Mouse (Mus musculus) heart, embryonic 10.5 days (tissue): ENCODE measurements around the gene Clasp2. TPM values are rescaled to one million over a fixed set of nuclear protein-coding genes. Genes with fewer than 3 reads are reported as not detected.

Experiments used
- DNase-seq: peaks from one replicate; pipeline ENCODE4 v3.0.0-alpha.2; 2017; ENCODE audit warnings: low spot score
- H3K27ac ChIP-seq: fragments of 300-500 bp; sonication (generic); 2 replicates; pipeline ENCODE4 v1.5.1; 2016; ENCODE audit warnings: mild to moderate bottlenecking
- H3K27me3 ChIP-seq: fragments of 300-500 bp; sonication (generic); 2 replicates; pipeline ENCODE4 v1.6.1; 2016; ENCODE audit warnings: mild to moderate bottlenecking; ENCODE audit not compliant: poor library complexity, insufficient read depth, severe bottlenecking
- H3K36me3 ChIP-seq: fragments of 300-500 bp; sonication (generic); 2 replicates; pipeline ENCODE4 v1.6.1; 2016; ENCODE audit warnings: mild to moderate bottlenecking, moderate library complexity
- H3K4me1 ChIP-seq: fragments of 300-500 bp; sonication (generic); 2 replicates; pipeline ENCODE4 v1.6.1; 2016; ENCODE audit warnings: mild to moderate bottlenecking
- H3K4me3 ChIP-seq: fragments of 300-500 bp; sonication (generic); 2 replicates; pipeline ENCODE4 v1.5.1; 2016; ENCODE audit warnings: mild to moderate bottlenecking, moderate library complexity
- H3K9me3 ChIP-seq: fragments of 300-500 bp; sonication (generic); 2 replicates; pipeline ENCODE4 v1.6.1; 2016; ENCODE audit warnings: mild to moderate bottlenecking, moderate library complexity
- WGBS: fragments of 180-500 bp; shearing (Covaris S2); methylation state at CpG from one replicate; pipeline ENCODE4 v1.1.7; 2016; 5-methylcytosine and 5-hydroxymethylcytosine counted together
- polyA plus RNA-seq: library from polyadenylated mRNA; unstranded; fragments of >200 nt; fragmentation: Nextera tagmentation; extraction: Ambion mirVana; gene quantifications from 2 replicates; pipeline ENCODE4 v1.2.1, GENCODE M21; 2016

Gene Clasp2
- polyA plus RNA-seq, 1 experiment from 2014 or later, result 24.3 TPM

- 75% methylated on average over 3 of the region's 3 CpGs for WGBS
- H3K36me3 ChIP-seq, result no peaks in the 10 kb centered on the region
- no peaks in the 10 kb centered on the region for H3K27me3 ChIP-seq
- no peaks in the 10 kb centered on the region for H3K9me3 ChIP-seq
- H3K4me3 ChIP-seq, result no peak overlapping the region
- no peaks in the 10 kb centered on the region for H3K4me1 ChIP-seq
- H3K27ac ChIP-seq, result no peak overlapping the region
- no peak for DNase-seq
These were observed 9.7 kb upstream of the Clasp2 start for GRCm38 (mm10) chr9:113731540-113731939.

GRCm38 (mm10) chr9:113735920-113736319 is 5.4 kb upstream of the Clasp2 start:
- Histone ChIP-seq H3K36me3 (no peaks in the 10 kb centered on the region), H3K9me3 (no peaks in the 10 kb centered on the region), H3K4me1 (peaks cover 6% of the 10 kb centered on the region; the same call in 1 of the 2 replicates), H3K4me3 (no peak overlapping the region), H3K27ac (no peak overlapping the region), H3K27me3 (no peaks in the 10 kb centered on the region)
- DNase-seq, result no peak

DNA sequence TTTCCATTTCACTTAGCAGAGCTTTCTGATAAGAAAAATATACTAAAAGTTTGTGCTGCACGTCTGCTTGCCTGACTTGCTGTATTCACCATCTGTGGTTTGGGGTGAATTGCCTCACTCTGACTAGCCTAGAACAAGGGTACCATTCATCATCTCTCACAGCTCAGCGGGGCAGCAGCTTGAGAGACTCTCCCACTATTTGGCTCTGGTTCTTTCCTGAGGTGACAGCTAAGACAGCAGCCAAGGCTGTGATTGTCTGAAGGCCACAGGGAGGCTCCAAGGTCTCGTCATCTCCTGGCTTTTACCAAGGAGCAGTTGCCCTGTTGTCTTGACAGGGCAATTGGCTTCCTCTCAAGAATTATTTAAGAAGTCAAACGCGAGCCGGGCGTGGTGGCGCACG is 3.3 kb upstream of the Clasp2 start:
- Histone ChIP-seq H3K4me3 (no peak overlapping the region), H3K9me3 (no peaks in the 10 kb centered on the region), H3K27me3 (no peaks in the 10 kb centered on the region), H3K4me1 (peaks cover 9% of the 10 kb centered on the region; the same call in 1 of the 2 replicates), H3K36me3 (no peaks in the 10 kb centered on the region), H3K27ac (no peak overlapping the region)
- no peak for DNase-seq
- 58% methylated on average over 9 of the region's 9 CpGs for WGBS

GRCm38 (mm10) chr9:113738941-113739340 is 2.3 kb upstream of the Clasp2 start:
- 72% methylated on average over 6 of the region's 6 CpGs for WGBS
- Histone ChIP-seq H3K27me3 (no peaks in the 10 kb centered on the region), H3K9me3 (no peaks in the 10 kb centered on the region), H3K4me1 (peaks cover 14% of the 10 kb centered on the region), H3K4me3 (no peak overlapping the region), H3K27ac (no peak overlapping the region), H3K36me3 (no peaks in the 10 kb centered on the region)
- no peak for DNase-seq

DNA sequence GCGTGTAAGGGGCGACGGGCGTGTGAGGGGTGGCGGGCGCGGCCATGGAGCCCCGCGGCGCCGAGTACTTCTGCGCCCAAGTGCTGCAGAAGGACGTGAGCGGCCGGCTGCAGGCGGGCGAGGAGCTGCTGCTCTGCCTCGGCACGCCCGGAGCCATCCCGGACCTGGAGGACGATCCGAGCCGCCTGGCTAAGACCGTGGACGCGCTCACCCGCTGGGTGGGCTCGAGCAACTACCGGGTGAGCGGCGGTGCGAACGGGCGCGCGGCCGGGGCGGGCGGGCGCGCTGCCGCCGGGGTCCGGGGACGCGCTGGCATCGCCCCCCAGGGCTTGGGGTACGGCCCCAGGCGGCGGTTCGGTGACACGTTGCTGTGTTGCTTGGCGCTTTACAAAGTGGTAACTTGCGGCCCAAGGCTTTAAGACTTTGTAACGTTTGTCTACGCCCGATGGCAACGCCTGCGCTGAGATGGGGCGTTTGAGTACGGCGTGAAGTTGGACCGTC is 414 bp downstream of the Clasp2 start:
- no peaks in the 10 kb centered on the region for H3K36me3 ChIP-seq
- peak overlapping the region; percentile 91 for H3K4me3 ChIP-seq
- DNase-seq, result peak; percentile 81
- peaks cover 14% of the 10 kb centered on the region for H3K4me1 ChIP-seq
- no peaks in the 10 kb centered on the region for H3K9me3 ChIP-seq
- H3K27ac ChIP-seq, result peak overlapping the region; percentile 95
- no peaks in the 10 kb centered on the region for H3K27me3 ChIP-seq
- WGBS, result under 1% methylated on average over 64 of the region's 64 CpGs

- no peaks in the 10 kb centered on the region for H3K27me3 ChIP-seq
- peak overlapping the region; percentile 95; the same call in 1 of the 2 replicates for H3K27ac ChIP-seq
- H3K9me3 ChIP-seq, result no peaks in the 10 kb centered on the region
- peaks cover 14% of the 10 kb centered on the region for H3K4me1 ChIP-seq
- WGBS, result 5% methylated on average over 17 of the region's 17 CpGs
- DNase-seq, result no peak
- peak overlapping the region; percentile 91 for H3K4me3 ChIP-seq
- H3K36me3 ChIP-seq, result no peaks in the 10 kb centered on the region
These were observed 1.1 kb downstream of the Clasp2 start for GRCm38 (mm10) chr9:113742361-113742794.

- Histone ChIP-seq H3K4me1 (peaks cover 14% of the 10 kb centered on the region), H3K4me3 (no peak overlapping the region), H3K36me3 (no peaks in the 10 kb centered on the region), H3K27me3 (no peaks in the 10 kb centered on the region), H3K27ac (no peak overlapping the region), H3K9me3 (no peaks in the 10 kb centered on the region)
- WGBS, result 38% methylated on average over 3 of the region's 3 CpGs
- no peak for DNase-seq
These were observed 2.0 kb downstream of the Clasp2 start for GRCm38 (mm10) chr9:113743291-113743690.

DNA sequence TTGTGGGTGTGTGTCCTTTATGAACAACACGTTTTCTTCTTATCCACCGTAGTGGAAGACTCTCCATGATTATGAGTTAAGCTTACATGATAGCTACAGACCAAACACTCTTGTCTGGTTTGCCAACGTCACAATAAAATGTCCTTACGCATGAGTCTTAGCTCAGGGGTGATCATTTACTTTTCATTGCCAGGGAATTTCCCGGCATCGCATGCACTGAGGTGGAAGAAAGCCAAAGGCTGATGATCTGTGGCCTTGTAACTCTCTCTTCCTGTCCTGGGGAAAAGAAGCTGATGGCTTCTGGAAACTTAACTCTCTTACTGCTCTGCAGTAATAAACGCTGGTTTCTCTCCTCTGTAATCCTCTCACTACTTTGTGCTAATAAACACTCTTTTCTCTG is 8.1 kb downstream of the Clasp2 start:
- WGBS, result 87% methylated on average over 7 of the region's 7 CpGs
- Histone ChIP-seq H3K4me1 (no peaks in the 10 kb centered on the region), H3K9me3 (no peaks in the 10 kb centered on the region), H3K36me3 (peaks cover 9% of the 10 kb centered on the region; the same call in 1 of the 2 replicates), H3K27me3 (no peaks in the 10 kb centered on the region), H3K4me3 (no peak overlapping the region), H3K27ac (no peak overlapping the region)
- DNase-seq, result no peak

- Histone ChIP-seq H3K4me3 (no peak overlapping the region), H3K36me3 (peaks cover 17% of the 10 kb centered on the region), H3K27ac (no peak overlapping the region), H3K9me3 (no peaks in the 10 kb centered on the region), H3K27me3 (no peaks in the 10 kb centered on the region), H3K4me1 (peaks cover 8% of the 10 kb centered on the region; the same call in 1 of the 2 replicates)
- 86% methylated on average over 15 of the region's 15 CpGs for WGBS
- DNase-seq, result no peak
These were observed 14.8 kb downstream of the Clasp2 start for GRCm38 (mm10) chr9:113755888-113756719.

DNA sequence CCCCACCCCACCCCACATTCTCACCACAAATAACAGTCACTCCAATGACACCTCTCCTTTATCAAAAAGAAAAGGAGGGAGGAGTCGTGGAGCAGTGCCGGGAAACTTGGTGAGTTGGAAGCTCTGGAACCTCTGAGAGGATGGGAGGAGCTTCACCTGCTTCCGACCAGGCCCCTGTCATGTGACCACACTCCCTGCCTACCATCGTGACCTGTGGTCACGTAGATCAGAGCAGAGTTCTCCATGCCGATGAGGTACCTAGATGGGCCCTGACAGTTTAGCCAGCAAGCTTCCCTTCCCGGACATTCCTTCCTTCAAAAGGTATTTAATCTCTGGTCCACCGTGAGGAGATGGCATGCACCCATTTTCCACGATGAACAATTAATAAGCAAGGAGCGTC is 17.2 kb downstream of the Clasp2 start:
- Histone ChIP-seq H3K4me1 (peaks cover 8% of the 10 kb centered on the region; the same call in 1 of the 2 replicates), H3K27me3 (no peaks in the 10 kb centered on the region), H3K4me3 (no peak overlapping the region), H3K9me3 (no peaks in the 10 kb centered on the region), H3K36me3 (peaks cover 27% of the 10 kb centered on the region), H3K27ac (no peak overlapping the region)
- no peak for DNase-seq
- 87% methylated on average over 10 of the region's 10 CpGs for WGBS

DNA sequence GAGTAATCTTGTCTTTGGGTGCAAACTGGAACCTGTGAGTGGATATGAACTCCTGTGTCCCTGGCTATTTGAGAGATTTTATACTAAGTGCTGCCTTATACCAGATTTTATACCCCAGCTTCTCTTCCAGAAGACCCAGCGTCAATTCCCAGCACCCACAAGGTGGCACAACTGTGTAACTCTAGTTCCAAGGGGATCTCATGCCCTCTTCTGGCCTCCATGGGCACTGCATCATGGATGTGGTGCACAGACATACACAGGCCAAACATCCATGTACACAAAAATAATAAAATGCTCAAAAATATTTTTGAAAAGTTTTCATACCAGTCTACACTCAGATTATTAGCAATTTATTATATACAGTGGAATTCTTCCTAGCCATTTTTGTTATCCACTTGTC is 18.4 kb downstream of the Clasp2 start:
- no peaks in the 10 kb centered on the region for H3K9me3 ChIP-seq
- H3K4me1 ChIP-seq, result peaks cover 8% of the 10 kb centered on the region; the same call in 1 of the 2 replicates
- peaks cover 28% of the 10 kb centered on the region for H3K36me3 ChIP-seq
- DNase-seq, result no peak
- H3K27ac ChIP-seq, result no peak overlapping the region
- 93% methylated on average over 1 of the region's 1 CpGs for WGBS
- H3K27me3 ChIP-seq, result no peaks in the 10 kb centered on the region
- H3K4me3 ChIP-seq, result no peak overlapping the region

GRCm38 (mm10) chr9:113762389-113762788 is 21.1 kb downstream of the Clasp2 start:
- no peaks in the 10 kb centered on the region for H3K9me3 ChIP-seq
- H3K27me3 ChIP-seq, result no peaks in the 10 kb centered on the region
- H3K4me1 ChIP-seq, result no peaks in the 10 kb centered on the region
- H3K4me3 ChIP-seq, result no peak overlapping the region
- DNase-seq, result no peak
- H3K27ac ChIP-seq, result no peak overlapping the region
- 94% methylated on average over 6 of the region's 6 CpGs for WGBS
- peaks cover 28% of the 10 kb centered on the region for H3K36me3 ChIP-seq

GRCm38 (mm10) chr9:113763123-113763522 is 21.9 kb downstream of the Clasp2 start:
- 71% methylated on average over 4 of the region's 4 CpGs for WGBS
- no peak for DNase-seq
- no peaks in the 10 kb centered on the region for H3K9me3 ChIP-seq
- no peaks in the 10 kb centered on the region for H3K27me3 ChIP-seq
- no peak overlapping the region for H3K27ac ChIP-seq
- no peak overlapping the region for H3K4me3 ChIP-seq
- H3K4me1 ChIP-seq, result no peaks in the 10 kb centered on the region
- H3K36me3 ChIP-seq, result peaks cover 27% of the 10 kb centered on the region
